Mouse (Mus musculus) C2C12 (cell line): ENCODE data around the gene Myo5a. TPM values are rescaled to one million over a fixed set of nuclear protein-coding genes. Genes with fewer than 3 reads are reported as not detected.
A peak's percentile ranks its signal among the peaks of the same experiment; 100 is the strongest.

Source experiments
- H3K27me3 ChIP-seq: one replicate; pipeline ENCODE4 v1.6.1; 2011; ENCODE audit not compliant: control insufficient read depth, insufficient read depth, insufficient read length
- H3K36me3 ChIP-seq: one replicate; pipeline ENCODE4 v1.6.1; 2011; ENCODE audit not compliant: control insufficient read depth, insufficient read depth
- H3K4me3 ChIP-seq: one replicate; pipeline ENCODE4 v1.5.1; 2011; ENCODE audit warnings: mild to moderate bottlenecking, control low read depth; ENCODE audit not compliant: poor library complexity, insufficient read depth, severe bottlenecking
- H3K79me2 ChIP-seq: one replicate; pipeline ENCODE4 v1.6.1; 2011; ENCODE audit not compliant: control insufficient read depth, insufficient read depth
- H3K79me3 ChIP-seq: one replicate; pipeline ENCODE4 v1.6.1; 2011; ENCODE audit warnings: low read depth, control low read depth
- H3ac ChIP-seq: one replicate; pipeline ENCODE3; 2011; ENCODE audit warnings: low read depth; ENCODE audit not compliant: control insufficient read depth, insufficient read length
- CEBPB ChIP-seq: IDR thresholded peaks from one replicate; pipeline ENCODE4 v1.6.1; 2011; ENCODE audit warnings: low read depth, mild to moderate bottlenecking, control low read depth, moderate library complexity
- CTCF ChIP-seq: IDR thresholded peaks from one replicate; pipeline ENCODE4 v1.5.1; 2011; ENCODE audit not compliant: control insufficient read depth, insufficient read depth, insufficient read length
- FOSL1 ChIP-seq: IDR thresholded peaks from one replicate; pipeline ENCODE4 v1.8.0; 2011; ENCODE audit warnings: mild to moderate bottlenecking, low read length; ENCODE audit not compliant: poor library complexity, insufficient read depth, severe bottlenecking
- MAX ChIP-seq: IDR thresholded peaks from one replicate; pipeline ENCODE4 v1.6.1; 2011; ENCODE audit warnings: mild to moderate bottlenecking, control low read depth
- MYOD1 ChIP-seq: IDR thresholded peaks from one replicate; pipeline ENCODE4 v1.6.1; 2011; ENCODE audit warnings: low read depth; ENCODE audit not compliant: control insufficient read depth, insufficient read length
- MYOG ChIP-seq: IDR thresholded peaks from one replicate; pipeline ENCODE4 v1.6.1; 2011; ENCODE audit not compliant: control insufficient read depth, insufficient read length; ENCODE audit errors: extremely low read depth
- USF1 ChIP-seq: IDR thresholded peaks from one replicate; pipeline ENCODE4 v1.6.1; 2011; ENCODE audit warnings: low read depth, mild to moderate bottlenecking, control low read depth, moderate library complexity
- polyA plus RNA-seq: library from polyadenylated mRNA; unstranded; fragments of >200 nt; fragmentation: generic; extraction: Trizol; gene quantifications from one replicate; pipeline ENCODE4 v1.2.1, GENCODE M21; 2012; ENCODE audit warnings: missing spikeins

Gene Myo5a
- polyA plus RNA-seq, 1 experiment: 30.2 TPM

DNA sequence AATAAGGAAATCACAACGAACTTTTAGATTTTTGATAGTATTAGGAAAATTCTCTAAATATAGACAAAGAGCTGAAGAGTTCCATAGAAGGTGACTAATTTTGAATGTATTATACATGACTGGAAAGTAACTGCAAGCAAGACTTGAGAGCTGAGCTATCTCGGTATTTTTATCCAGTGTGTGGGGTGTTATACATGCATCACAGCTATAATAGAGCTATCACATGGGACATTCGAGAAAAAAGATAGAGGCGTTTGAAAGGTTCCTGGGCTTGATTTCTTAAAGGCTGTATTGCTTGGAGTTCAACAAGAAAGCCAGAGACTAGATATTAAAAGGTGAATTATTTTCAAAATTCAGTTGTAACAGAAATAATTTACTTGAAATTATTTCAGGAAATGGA lies 19.0 kb upstream of the Myo5a start:
- Histone ChIP-seq H3K79me3 (peaks cover 34% of the 10 kb centered on the region), H3K27me3 (no peaks in the 10 kb centered on the region), H3ac (no peak overlapping the region), H3K4me3 (no peak overlapping the region), H3K36me3 (peaks cover 30% of the 10 kb centered on the region), H3K79me2 (peaks cover 60% of the 10 kb centered on the region)
- no peak for TF ChIP-seq FOSL1
- no peak for TF ChIP-seq CTCF
- TF ChIP-seq CEBPB: no peak
- no peak for TF ChIP-seq MYOG
- TF ChIP-seq MAX: no peak
- no peak for TF ChIP-seq MYOD1
- no peak for TF ChIP-seq USF1

DNA sequence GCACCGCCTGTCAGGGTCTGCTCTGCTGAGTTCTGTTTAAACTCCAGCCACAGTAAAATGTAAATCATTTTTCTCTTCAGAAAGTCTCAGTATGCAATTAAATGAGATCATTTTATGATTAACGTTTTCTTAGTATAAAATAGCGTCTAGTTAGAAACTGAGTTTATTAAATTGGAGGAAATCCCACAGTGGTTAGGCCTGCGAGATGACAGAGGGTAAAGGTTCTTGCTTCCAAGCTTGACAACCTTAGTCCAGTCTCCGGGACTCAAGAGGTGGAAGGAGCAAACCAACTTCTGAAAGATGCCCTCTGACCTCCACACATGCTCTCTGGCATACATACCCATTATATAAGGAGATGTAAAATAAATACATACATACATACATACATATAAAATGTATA lies 15.8 kb upstream of the Myo5a start:
- TF ChIP-seq CEBPB: no peak
- no peak for TF ChIP-seq MYOD1
- no peak for TF ChIP-seq FOSL1
- TF ChIP-seq MYOG: no peak
- TF ChIP-seq MAX: no peak
- TF ChIP-seq USF1: no peak
- TF ChIP-seq CTCF: no peak
- Histone ChIP-seq H3K79me2 (peaks cover 27% of the 10 kb centered on the region), H3K79me3 (peaks cover 20% of the 10 kb centered on the region), H3K36me3 (peaks cover 51% of the 10 kb centered on the region), H3ac (no peak overlapping the region), H3K27me3 (no peaks in the 10 kb centered on the region), H3K4me3 (no peak overlapping the region)

DNA sequence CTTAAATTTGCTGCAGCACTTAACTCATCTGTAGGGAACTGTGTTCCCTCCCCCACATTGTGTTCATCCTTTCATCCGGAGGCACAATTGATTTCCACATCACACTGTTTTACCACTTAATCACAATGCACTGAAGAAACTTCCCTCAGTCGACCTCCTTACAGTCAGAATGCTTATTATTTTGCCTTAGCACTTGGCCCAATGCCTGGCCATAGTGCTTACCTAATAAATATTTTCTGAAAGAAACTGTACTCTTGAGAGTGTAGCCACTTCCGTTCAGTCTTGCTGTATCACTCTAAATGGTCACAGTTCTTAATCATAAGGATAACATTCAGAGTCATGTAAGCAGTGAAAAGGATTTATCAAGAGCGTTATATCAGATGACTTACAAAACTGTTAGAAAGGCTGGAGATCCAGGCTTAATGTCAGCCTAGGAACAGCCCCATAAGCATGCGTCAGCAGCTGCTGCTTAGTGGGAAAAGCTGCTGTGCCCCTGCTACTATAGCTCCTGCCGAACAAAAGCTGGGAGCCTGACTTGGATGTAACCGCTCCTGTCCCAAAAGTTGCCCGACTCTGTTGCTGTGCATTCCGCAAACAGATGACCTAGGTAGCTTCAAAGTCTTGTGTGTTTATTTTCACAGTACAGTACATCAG lies 6.0 kb upstream of the Myo5a start:
- TF ChIP-seq CTCF (no peak), MAX (no peak), MYOD1 (no peak), USF1 (no peak), FOSL1 (no peak), CEBPB (no peak), MYOG (no peak)
- Histone ChIP-seq H3K4me3 (no peak overlapping the region), H3ac (no peak overlapping the region), H3K36me3 (no peaks in the 10 kb centered on the region), H3K79me2 (no peaks in the 10 kb centered on the region), H3K27me3 (no peaks in the 10 kb centered on the region), H3K79me3 (no peaks in the 10 kb centered on the region)

GRCm38 (mm10) chr9:75071029-75071705 lies 352 bp downstream of the Myo5a start:
- Histone ChIP-seq H3K4me3 (peak overlapping the region; percentile 68), H3ac (peak overlapping the region; percentile 90), H3K79me3 (peaks cover 43% of the 10 kb centered on the region), H3K27me3 (no peaks in the 10 kb centered on the region), H3K36me3 (no peaks in the 10 kb centered on the region), H3K79me2 (peaks cover 57% of the 10 kb centered on the region)
- no peak for TF ChIP-seq USF1
- peak; percentile 54 for TF ChIP-seq CTCF
- TF ChIP-seq MYOG: no peak
- peak; percentile 6 for TF ChIP-seq MAX
- TF ChIP-seq MYOD1: no peak
- no peak for TF ChIP-seq FOSL1
- no peak for TF ChIP-seq CEBPB

- H3K4me3 ChIP-seq: peak overlapping the region; percentile 68
- H3K79me3 ChIP-seq: peaks cover 45% of the 10 kb centered on the region
- H3ac ChIP-seq: peak overlapping the region; percentile 90
- H3K36me3 ChIP-seq: no peaks in the 10 kb centered on the region
- no peak for TF ChIP-seq CEBPB
- no peak for TF ChIP-seq USF1
- TF ChIP-seq FOSL1: no peak
- no peaks in the 10 kb centered on the region for H3K27me3 ChIP-seq
- H3K79me2 ChIP-seq: peaks cover 62% of the 10 kb centered on the region
These were observed 934 bp downstream of the Myo5a start for GRCm38 (mm10) chr9:75071706-75072192.

DNA sequence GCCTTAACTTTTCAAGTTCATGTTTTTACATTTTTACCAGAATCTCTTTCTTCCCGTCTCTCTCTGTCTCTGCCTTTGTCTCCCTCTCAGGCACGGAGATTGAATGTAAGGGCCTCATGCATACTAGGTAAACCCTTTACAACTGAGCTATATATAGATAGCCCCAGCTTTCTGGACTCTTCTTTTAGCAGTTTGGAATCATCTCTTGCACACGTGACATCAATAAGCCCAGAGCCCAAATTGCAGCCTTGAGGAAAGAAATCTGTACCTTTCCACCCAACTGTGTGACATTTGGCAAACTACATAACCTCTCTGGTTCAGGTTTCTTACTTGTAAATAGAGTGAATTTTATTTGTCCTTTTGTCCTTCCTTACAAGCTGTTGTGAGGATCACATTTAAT lies 1.5 kb downstream of the Myo5a start:
- TF ChIP-seq CTCF (no peak), CEBPB (no peak), USF1 (peak; percentile 84), MYOG (no peak)
- H3K27me3 ChIP-seq: no peaks in the 10 kb centered on the region
- H3K36me3 ChIP-seq: no peaks in the 10 kb centered on the region
- peak overlapping the region; percentile 25 for H3ac ChIP-seq
- H3K79me3 ChIP-seq: peaks cover 51% of the 10 kb centered on the region
- H3K79me2 ChIP-seq: peaks cover 69% of the 10 kb centered on the region
- H3K4me3 ChIP-seq: peak overlapping the region; percentile 68
